Mouse (Mus musculus): ENCODE results near the gene Olfr23. TPM values are rescaled to one million over a fixed set of nuclear protein-coding genes. Genes with fewer than 3 reads are reported as not detected.
"Not testable (repeated sequence)": the region's sequence is repeated elsewhere in the genome, so short reads cannot be mapped to it uniquely, and the experiment has no call there.

Gene Olfr23
- total RNA-seq (2014; rRNA removed) (not detected in 2 replicates), polyA plus RNA-seq (2015; fragmentation: Nextera tagmentation; extraction: Ambion mirVana) (not detected in 2 replicates)

DNA sequence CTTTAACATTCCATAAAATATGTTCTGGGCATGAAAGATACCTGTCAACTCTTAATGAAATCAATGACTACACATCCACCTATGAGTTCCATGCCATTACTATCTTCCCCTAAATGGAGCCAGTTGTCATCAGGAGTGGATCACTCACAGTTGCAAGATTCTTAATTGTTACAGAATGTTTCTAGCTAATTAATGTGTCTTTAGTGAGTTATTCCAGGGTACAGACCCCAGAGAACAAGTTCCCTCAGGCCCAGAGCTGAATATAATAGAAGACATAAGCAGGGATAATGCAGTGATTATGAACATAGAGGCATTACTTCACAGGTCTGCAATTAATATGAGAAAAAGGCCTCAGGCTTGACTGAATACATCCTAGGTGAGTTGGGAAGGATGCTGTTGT is at the start of gene Olfr23:
TSS of gene Olfr23 (plus strand) at position 301 of the 400 bp plus-strand sequence.
- Histone ChIP-seq H3K9me3 (ENCODE audit: low read length) (0 out of 2 replicates have a peak, but pooled peaks cover 11% of the 10 kb centered on the region), H3K9ac (replicated peaks; ENCODE audit: low read length, poor library complexity, severe bottlenecking) (no peak within 1 kb of the TSS), H3K4me1 (ENCODE audit: insufficient read depth, low read length) (no peaks in the 10 kb centered on the region), H3K4me3 (ENCODE audit: low read depth, low read length) (no peak within 1 kb of the TSS), H3K27ac (ENCODE audit: low read depth, low read length) (no peak within 1 kb of the TSS), H3K36me3 (ENCODE audit: insufficient read depth, low read length) (no peaks in the 10 kb centered on the region), H3K27me3 (ENCODE audit: insufficient read depth, low read length) (no peaks in the 10 kb centered on the region), H3K4me2 (ENCODE audit: low read depth, low read length, poor library complexity, severe bottlenecking) (no peak within 1 kb of the TSS)
- ATAC-seq (ENCODE audit: low FRiP score) (no peak), DNase-seq (ENCODE audit: low spot score) (no peak)
- TF ChIP-seq CTCF (IDR thresholded peaks at IDR 0.05) = no peak

DNA sequence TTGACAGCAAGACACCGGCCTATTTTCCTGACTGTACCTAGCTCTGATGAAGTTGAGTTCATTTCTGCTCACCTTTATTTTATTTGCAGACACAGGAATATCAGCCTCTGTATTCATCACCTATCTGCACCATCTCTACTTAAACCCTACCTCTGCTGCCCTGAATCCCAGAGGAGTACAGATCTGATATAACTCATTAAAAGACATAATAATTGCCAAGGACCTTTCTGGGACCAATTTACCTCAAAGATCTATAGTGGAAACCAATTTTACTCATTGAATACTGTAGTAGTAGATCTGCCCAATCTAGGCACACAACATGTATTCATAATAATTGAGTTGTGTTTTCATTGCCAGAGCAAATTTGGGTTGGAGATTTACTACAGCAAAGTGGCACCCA is 45.8 kb upstream of the Olfr23 start, which contains the start of gene Olfr394:
TSS of gene Olfr394 (minus strand) at position 101 of the 400 bp plus-strand sequence.
- WGBS = 82% methylated on average over 1 of the region's 1 CpGs
- Histone ChIP-seq H3K9me3 (ENCODE audit: low read length) (0 out of 2 replicates have a peak, but pooled peaks cover 4% of the 10 kb centered on the region), H3K27ac (ENCODE audit: low read depth, low read length) (no peak within 1 kb of the TSS), H3K4me2 (ENCODE audit: low read depth, low read length, poor library complexity, severe bottlenecking) (no peak within 1 kb of the TSS), H3K4me1 (ENCODE audit: insufficient read depth, low read length) (no peaks in the 10 kb centered on the region), H3K27me3 (ENCODE audit: insufficient read depth, low read length) (no peaks in the 10 kb centered on the region), H3K9ac (replicated peaks; ENCODE audit: low read length, poor library complexity, severe bottlenecking) (no peak within 1 kb of the TSS), H3K4me3 (ENCODE audit: low read depth, low read length) (no peak within 1 kb of the TSS), H3K36me3 (ENCODE audit: insufficient read depth, low read length) (no peaks in the 10 kb centered on the region)
- ATAC-seq (ENCODE audit: low FRiP score) = no peak
- no peak for TF ChIP-seq CTCF (IDR thresholded peaks at IDR 0.05)
- no peak for DNase-seq (ENCODE audit: low spot score)

DNA sequence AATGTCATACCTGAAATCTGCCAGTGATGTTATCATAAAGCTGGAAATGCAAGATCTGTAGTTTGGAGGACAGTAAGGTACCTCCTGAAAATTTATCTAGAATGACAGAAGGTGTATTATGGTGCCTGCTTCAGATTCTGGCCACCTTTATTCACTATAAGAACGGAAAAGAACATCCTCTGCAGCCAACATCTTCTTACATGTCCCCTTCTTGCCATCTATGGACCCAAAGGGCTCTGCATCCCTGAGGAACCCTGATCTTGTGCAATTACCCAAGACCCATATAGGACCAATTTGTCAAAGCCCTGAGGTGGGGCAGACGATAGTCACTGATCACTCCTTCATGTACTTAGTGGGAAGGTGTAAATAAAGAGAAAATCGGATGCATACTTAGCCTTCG is 27.3 kb upstream of the Olfr23 start, which contains the start of gene Olfr395:
TSS of gene Olfr395 (minus strand) at position 101 of the 400 bp plus-strand sequence.
- H3K4me1 ChIP-seq (ENCODE audit: insufficient read depth, low read length); ATAC-seq (ENCODE audit: low FRiP score): not testable (repeated sequence)
- WGBS = 79% methylated on average over 4 of the region's 4 CpGs

DNA sequence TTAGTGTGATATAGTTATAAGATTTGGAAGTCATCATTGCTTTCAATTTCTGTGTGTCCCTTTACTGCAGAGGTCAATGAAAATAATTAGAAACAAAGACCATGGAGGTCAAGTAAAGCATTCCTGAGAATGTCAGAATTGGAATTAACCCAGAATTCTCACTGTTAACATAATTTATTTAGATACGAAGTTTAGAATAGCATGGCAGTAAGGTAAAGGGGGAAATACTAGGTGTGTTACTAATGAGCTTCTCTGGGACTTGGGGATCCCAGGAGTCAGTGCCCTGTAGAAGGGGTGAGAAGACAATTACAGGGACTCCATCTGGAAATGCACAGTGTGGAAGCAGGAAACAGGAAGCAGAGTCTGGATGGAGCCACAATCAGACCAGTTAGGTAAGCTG is 24.0 kb downstream of the Olfr23 start, which contains the start of gene Olfr397:
TSS of gene Olfr397 (plus strand) at position 301 of the 400 bp plus-strand sequence.
- Histone ChIP-seq H3K9me3 (ENCODE audit: low read length) (peaks cover 16% of the 10 kb centered on the region; the same call in 1 of the 2 replicates), H3K4me2 (ENCODE audit: low read depth, low read length, poor library complexity, severe bottlenecking) (no peak within 1 kb of the TSS), H3K27ac (ENCODE audit: low read depth, low read length) (no peak within 1 kb of the TSS), H3K4me1 (ENCODE audit: insufficient read depth, low read length) (no peaks in the 10 kb centered on the region), H3K4me3 (ENCODE audit: low read depth, low read length) (no peak within 1 kb of the TSS), H3K36me3 (ENCODE audit: insufficient read depth, low read length) (no peaks in the 10 kb centered on the region), H3K9ac (replicated peaks; ENCODE audit: low read length, poor library complexity, severe bottlenecking) (no peak within 1 kb of the TSS), H3K27me3 (ENCODE audit: insufficient read depth, low read length) (no peaks in the 10 kb centered on the region)
- 71% methylated on average over 1 of the region's 1 CpGs for WGBS
- DNase-seq (ENCODE audit: low spot score) = no peak
- no peak for ATAC-seq (ENCODE audit: low FRiP score)
- TF ChIP-seq CTCF (IDR thresholded peaks at IDR 0.05) = no peak

More for the DNA sequence above, 27.3 kb upstream of the Olfr23 start, which contains the start of gene Olfr395:
- H3K36me3 ChIP-seq (ENCODE audit: insufficient read depth, low read length); H3K27me3 ChIP-seq (ENCODE audit: insufficient read depth, low read length); DNase-seq (ENCODE audit: low spot score); H3K9me3 ChIP-seq (ENCODE audit: low read length); H3K4me2 ChIP-seq (ENCODE audit: low read depth, low read length, poor library complexity, severe bottlenecking); H3K27ac ChIP-seq (ENCODE audit: low read depth, low read length); H3K4me3 ChIP-seq (ENCODE audit: low read depth, low read length); H3K9ac ChIP-seq (replicated peaks; ENCODE audit: low read length, poor library complexity, severe bottlenecking): not testable (repeated sequence)

DNA sequence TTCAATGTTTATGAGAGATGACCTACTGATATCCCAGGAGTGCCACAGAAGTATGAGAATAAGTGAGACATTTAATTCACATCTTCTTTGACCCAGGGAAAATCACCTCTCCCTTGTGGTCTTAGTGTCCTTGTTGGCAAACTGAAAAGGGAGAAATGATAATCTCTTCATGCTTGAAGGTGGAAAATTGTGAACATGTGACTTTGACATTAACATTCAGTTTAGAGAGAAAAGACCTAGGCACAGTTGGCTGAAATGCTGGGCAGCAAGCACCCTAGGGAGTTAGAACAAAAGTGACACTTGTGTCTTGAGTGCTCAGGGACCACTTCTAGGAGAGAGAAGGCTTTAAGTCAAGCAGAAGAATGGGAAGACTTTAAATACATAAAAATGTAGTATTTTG is 53.8 kb downstream of the Olfr23 start, which contains the start of gene Olfr398:
TSS of gene Olfr398 (minus strand) at position 101 of the 400 bp plus-strand sequence.
- H3K4me2 ChIP-seq (ENCODE audit: low read depth, low read length, poor library complexity, severe bottlenecking) = no peak within 1 kb of the TSS
- no peak within 1 kb of the TSS for H3K9ac ChIP-seq (replicated peaks; ENCODE audit: low read length, poor library complexity, severe bottlenecking)
- no peak for DNase-seq (ENCODE audit: low spot score)
- H3K9me3 ChIP-seq (ENCODE audit: low read length) = peaks cover 12% of the 10 kb centered on the region; the same call in 1 of the 2 replicates
- no peak within 1 kb of the TSS for H3K27ac ChIP-seq (ENCODE audit: low read depth, low read length)
- TF ChIP-seq CTCF (IDR thresholded peaks at IDR 0.05) = no peak
- no peaks in the 10 kb centered on the region for H3K36me3 ChIP-seq (ENCODE audit: insufficient read depth, low read length)
- H3K27me3 ChIP-seq (ENCODE audit: insufficient read depth, low read length) = no peaks in the 10 kb centered on the region
- H3K4me1 ChIP-seq (ENCODE audit: insufficient read depth, low read length) = no peaks in the 10 kb centered on the region
- ATAC-seq (ENCODE audit: low FRiP score) = no peak
- H3K4me3 ChIP-seq (ENCODE audit: low read depth, low read length) = no peak within 1 kb of the TSS

Other genes with a start within 250 kb of the Olfr23 start
- not detected in 2 replicates for gene Zfp735, start 247.9 kb upstream of the Olfr23 start, total RNA-seq (2014; rRNA removed)
- gene Zfp735, start 247.9 kb upstream of the Olfr23 start, polyA plus RNA-seq (2015; fragmentation: Nextera tagmentation; extraction: Ambion mirVana) = not detected in 2 replicates
- not detected in 2 replicates for gene Olfr389, start 156.0 kb upstream of the Olfr23 start, total RNA-seq (2014; rRNA removed)
- gene Olfr389, start 156.0 kb upstream of the Olfr23 start, polyA plus RNA-seq (2015; fragmentation: Nextera tagmentation; extraction: Ambion mirVana) = not detected in 2 replicates
- gene Olfr390, start 153.7 kb upstream of the Olfr23 start, total RNA-seq (2014; rRNA removed) = not detected in 2 replicates
- gene Olfr390, start 153.7 kb upstream of the Olfr23 start, polyA plus RNA-seq (2015; fragmentation: Nextera tagmentation; extraction: Ambion mirVana) = not detected in 2 replicates
- gene Olfr391-ps, start 133.6 kb upstream of the Olfr23 start, total RNA-seq (2014; rRNA removed) = not detected in 2 replicates
- not detected in 2 replicates for gene Olfr391-ps, start 133.6 kb upstream of the Olfr23 start, polyA plus RNA-seq (2015; fragmentation: Nextera tagmentation; extraction: Ambion mirVana)
- gene Olfr392, start 119.6 kb upstream of the Olfr23 start, total RNA-seq (2014; rRNA removed) = not detected in 2 replicates
- not detected in 2 replicates for gene Olfr392, start 119.6 kb upstream of the Olfr23 start, polyA plus RNA-seq (2015; fragmentation: Nextera tagmentation; extraction: Ambion mirVana)
- gene Olfr393, start 85.2 kb upstream of the Olfr23 start, total RNA-seq (2014; rRNA removed) = not detected in 2 replicates
- not detected in 2 replicates for gene Olfr393, start 85.2 kb upstream of the Olfr23 start, polyA plus RNA-seq (2015; fragmentation: Nextera tagmentation; extraction: Ambion mirVana)
- gene Olfr394, start 45.9 kb upstream of the Olfr23 start, total RNA-seq (2014; rRNA removed) = not detected in 2 replicates
- gene Olfr394, start 45.9 kb upstream of the Olfr23 start, polyA plus RNA-seq (2015; fragmentation: Nextera tagmentation; extraction: Ambion mirVana) = not detected in 2 replicates
- not detected in 2 replicates for gene Olfr395, start 27.4 kb upstream of the Olfr23 start, total RNA-seq (2014; rRNA removed)
- not detected in 2 replicates for gene Olfr395, start 27.4 kb upstream of the Olfr23 start, polyA plus RNA-seq (2015; fragmentation: Nextera tagmentation; extraction: Ambion mirVana)
- not detected in 2 replicates for gene Olfr397, start 24.1 kb downstream of the Olfr23 start, total RNA-seq (2014; rRNA removed)
- not detected in 2 replicates for gene Olfr397, start 24.1 kb downstream of the Olfr23 start, polyA plus RNA-seq (2015; fragmentation: Nextera tagmentation; extraction: Ambion mirVana)
- not detected in 2 replicates for gene Olfr398, start 53.7 kb downstream of the Olfr23 start, total RNA-seq (2014; rRNA removed)
- not detected in 2 replicates for gene Olfr398, start 53.7 kb downstream of the Olfr23 start, polyA plus RNA-seq (2015; fragmentation: Nextera tagmentation; extraction: Ambion mirVana)
- not detected in 2 replicates for gene Olfr139, start 119.9 kb downstream of the Olfr23 start, total RNA-seq (2014; rRNA removed)
- gene Olfr139, start 119.9 kb downstream of the Olfr23 start, polyA plus RNA-seq (2015; fragmentation: Nextera tagmentation; extraction: Ambion mirVana) = not detected in 2 replicates
- not detected in 2 replicates for gene Olfr399, start 119.9 kb downstream of the Olfr23 start, total RNA-seq (2014; rRNA removed)
- not detected in 2 replicates for gene Olfr399, start 119.9 kb downstream of the Olfr23 start, polyA plus RNA-seq (2015; fragmentation: Nextera tagmentation; extraction: Ambion mirVana)
- gene Zfp616, start 133.3 kb downstream of the Olfr23 start, total RNA-seq (2014; rRNA removed) = not detected in 2 replicates
- not detected in 2 replicates for gene Zfp616, start 133.3 kb downstream of the Olfr23 start, polyA plus RNA-seq (2015; fragmentation: Nextera tagmentation; extraction: Ambion mirVana)
- gene Olfr401, start 177.0 kb downstream of the Olfr23 start, total RNA-seq (2014; rRNA removed) = not detected in 2 replicates
- gene Olfr401, start 177.0 kb downstream of the Olfr23 start, polyA plus RNA-seq (2015; fragmentation: Nextera tagmentation; extraction: Ambion mirVana) = not detected in 2 replicates
- not detected in 2 replicates for gene Olfr402, start 216.9 kb downstream of the Olfr23 start, total RNA-seq (2014; rRNA removed)
- gene Olfr402, start 216.9 kb downstream of the Olfr23 start, polyA plus RNA-seq (2015; fragmentation: Nextera tagmentation; extraction: Ambion mirVana) = not detected in 2 replicates
- gene Olfr403, start 249.6 kb downstream of the Olfr23 start, total RNA-seq (2014; rRNA removed) = not detected in 2 replicates
- not detected in 2 replicates for gene Olfr403, start 249.6 kb downstream of the Olfr23 start, polyA plus RNA-seq (2015; fragmentation: Nextera tagmentation; extraction: Ambion mirVana)

Measured in midbrain, postnatal 0 days (tissue).